Mouse (Mus musculus): ENCODE results near the gene Cdr1. TPM values are rescaled to one million over a fixed set of nuclear protein-coding genes. Genes with fewer than 3 reads are reported as not detected.

Gene Cdr1
- polyA plus RNA-seq, 1 experiment from 2014 or later: not detected

Small RNA genes within 50 kb of the gene (microRNA-seq; reads per million reads assigned to microRNA genes)
- not detected for gene Gm24396

Measured in kidney, embryonic 16.5 days (tissue).